Mouse (Mus musculus): ENCODE results near the gene Olfr462. TPM values are rescaled to one million over a fixed set of nuclear protein-coding genes. Genes with fewer than 3 reads are reported as not detected.

Gene Olfr462
- polyA plus RNA-seq (2015; fragmentation: Nextera tagmentation; extraction: Ambion mirVana): not detected in 2 replicates

DNA sequence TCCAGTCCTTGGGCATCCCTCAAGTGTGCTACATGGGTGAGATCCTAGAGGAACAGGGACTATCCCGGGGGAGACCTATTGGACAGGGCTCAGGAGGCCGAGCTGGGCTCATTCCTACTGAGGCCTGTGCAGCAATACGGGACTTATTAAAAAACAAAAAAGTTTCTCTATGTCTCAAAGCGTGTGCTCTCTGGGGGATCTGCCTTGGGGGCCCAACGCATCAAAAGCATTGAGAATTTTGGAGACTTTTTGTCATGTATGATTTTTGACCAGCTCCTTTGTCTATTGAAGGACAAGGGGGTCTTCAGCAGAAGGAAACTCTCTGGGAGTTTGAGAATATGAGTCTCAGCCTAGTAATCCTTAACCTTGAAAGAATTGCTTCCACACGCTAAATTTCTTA, at the start of gene Olfr462:
TSS of gene Olfr462 (minus strand) at position 101 of the 400 bp plus-strand sequence.
- ATAC-seq: no peak
- Histone ChIP-seq H3K9me3 (replicated peaks) (no peaks in the 10 kb centered on the region), H3K4me1 (no peaks in the 10 kb centered on the region), H3K27ac (no peak within 1 kb of the TSS), H3K4me3 (no peak within 1 kb of the TSS), H3K27me3 (no peaks in the 10 kb centered on the region), H3K9ac (no peak within 1 kb of the TSS), H3K36me3 (ENCODE audit: poor library complexity, severe bottlenecking) (no peaks in the 10 kb centered on the region), H3K4me2 (no peak within 1 kb of the TSS)
- 92% methylated on average over 6 of the region's 6 CpGs for WGBS

- Histone ChIP-seq H3K27ac (no peak overlapping the region), H3K4me1 (no peaks in the 10 kb centered on the region), H3K27me3 (no peaks in the 10 kb centered on the region), H3K4me3 (no peak overlapping the region), H3K36me3 (ENCODE audit: poor library complexity, severe bottlenecking) (no peaks in the 10 kb centered on the region), H3K9me3 (replicated peaks) (no peaks in the 10 kb centered on the region), H3K4me2 (no peak overlapping the region), H3K9ac (no peak overlapping the region)
- 81% methylated on average over 3 of the region's 3 CpGs for WGBS
- ATAC-seq: no peak
Measured at GRCm38 (mm10) chr11:87935467-87935866, 43.4 kb upstream of the Olfr462 start.

GRCm38 (mm10) chr11:87933731-87934130, 41.7 kb upstream of the Olfr462 start:
- Histone ChIP-seq H3K9ac (no peak overlapping the region), H3K9me3 (replicated peaks) (no peaks in the 10 kb centered on the region), H3K27ac (no peak overlapping the region), H3K36me3 (ENCODE audit: poor library complexity, severe bottlenecking) (no peaks in the 10 kb centered on the region), H3K4me1 (no peaks in the 10 kb centered on the region), H3K27me3 (no peaks in the 10 kb centered on the region), H3K4me2 (no peak overlapping the region), H3K4me3 (no peak overlapping the region)
- no peak for ATAC-seq
- WGBS: 65% methylated on average over 2 of the region's 2 CpGs

- ATAC-seq: no peak
- no peak overlapping the region for H3K9ac ChIP-seq
- 91% methylated on average over 2 of the region's 2 CpGs for WGBS
Measured at GRCm38 (mm10) chr11:87930348-87930747, 38.3 kb upstream of the Olfr462 start.

GRCm38 (mm10) chr11:87920966-87921365, 28.9 kb upstream of the Olfr462 start, which contains the start of gene Olfr464:
Olfr464 (minus strand) TSS chr11:87920967.
- Histone ChIP-seq H3K4me3 (no peak within 1 kb of the TSS), H3K4me1 (no peaks in the 10 kb centered on the region), H3K36me3 (ENCODE audit: poor library complexity, severe bottlenecking) (no peaks in the 10 kb centered on the region), H3K9ac (no peak within 1 kb of the TSS), H3K9me3 (replicated peaks) (no peaks in the 10 kb centered on the region), H3K4me2 (no peak within 1 kb of the TSS), H3K27ac (no peak within 1 kb of the TSS), H3K27me3 (no peaks in the 10 kb centered on the region; the same call in 1 of the 2 replicates)
- whole genome bisulfite sequencing: 36% methylated on average over 5 of the region's 5 CpGs
- no peak for ATAC-seq

More at GRCm38 (mm10) chr11:87930348-87930747, 38.3 kb upstream of the Olfr462 start:
- Histone ChIP-seq H3K36me3 (ENCODE audit: poor library complexity, severe bottlenecking) (no peaks in the 10 kb centered on the region), H3K4me2 (no peak overlapping the region), H3K27ac (no peak overlapping the region), H3K4me3 (no peak overlapping the region), H3K4me1 (no peaks in the 10 kb centered on the region), H3K9me3 (replicated peaks) (no peaks in the 10 kb centered on the region), H3K27me3 (no peaks in the 10 kb centered on the region)

- no peaks in the 10 kb centered on the region for H3K9me3 ChIP-seq (replicated peaks)
- no peak overlapping the region for H3K4me2 ChIP-seq
- H3K36me3 ChIP-seq (ENCODE audit: poor library complexity, severe bottlenecking): no peaks in the 10 kb centered on the region
- ATAC-seq: no peak
- H3K27me3 ChIP-seq: no peaks in the 10 kb centered on the region; the same call in 1 of the 2 replicates
- H3K27ac ChIP-seq: no peak overlapping the region
- H3K9ac ChIP-seq: no peak overlapping the region
- H3K4me3 ChIP-seq: no peak overlapping the region
- H3K4me1 ChIP-seq: no peaks in the 10 kb centered on the region
- 71% methylated on average over 2 of the region's 2 CpGs for WGBS
Measured at GRCm38 (mm10) chr11:87920301-87920700, 28.2 kb upstream of the Olfr462 start.

GRCm38 (mm10) chr11:87916005-87916404, 23.9 kb upstream of the Olfr462 start:
- 83% methylated on average over 1 of the region's 1 CpGs for WGBS
- no peaks in the 10 kb centered on the region for H3K9me3 ChIP-seq (replicated peaks)
- ATAC-seq: no peak

DNA sequence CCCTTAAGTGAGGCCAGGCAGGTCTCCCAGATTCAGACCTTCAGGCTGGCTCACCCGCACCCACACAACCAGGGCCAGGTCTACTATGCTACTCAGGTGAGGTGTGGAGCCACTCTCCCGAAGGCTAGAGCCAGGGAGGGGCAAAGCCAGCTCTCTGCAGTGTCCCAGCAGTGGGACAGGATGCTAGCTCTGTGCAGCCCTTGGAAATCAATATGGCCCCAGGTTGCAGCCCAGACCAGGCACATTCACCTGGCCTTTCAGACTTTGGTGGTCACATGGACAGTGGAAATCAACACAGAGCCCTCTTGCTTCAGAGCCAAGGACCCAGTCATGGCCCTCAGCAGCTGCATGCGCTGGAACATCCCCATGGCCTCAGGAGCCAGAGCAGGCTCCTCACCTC, 12.3 kb upstream of the Olfr462 start:
- no peak overlapping the region for H3K4me2 ChIP-seq
- H3K9me3 ChIP-seq (replicated peaks): no peaks in the 10 kb centered on the region
- H3K4me3 ChIP-seq: no peak overlapping the region
- 78% methylated on average over 3 of the region's 3 CpGs for WGBS
- no peak overlapping the region for H3K9ac ChIP-seq
- H3K27me3 ChIP-seq: no peaks in the 10 kb centered on the region
- no peaks in the 10 kb centered on the region for H3K4me1 ChIP-seq
- H3K36me3 ChIP-seq (ENCODE audit: poor library complexity, severe bottlenecking): no peaks in the 10 kb centered on the region
- no peak for ATAC-seq
- H3K27ac ChIP-seq: no peak overlapping the region

More at GRCm38 (mm10) chr11:87916005-87916404, 23.9 kb upstream of the Olfr462 start:
- no peak overlapping the region for H3K9ac ChIP-seq
- no peak overlapping the region for H3K4me3 ChIP-seq
- no peaks in the 10 kb centered on the region for H3K4me1 ChIP-seq
- no peaks in the 10 kb centered on the region for H3K36me3 ChIP-seq (ENCODE audit: poor library complexity, severe bottlenecking)
- no peak overlapping the region for H3K27ac ChIP-seq
- no peak overlapping the region for H3K4me2 ChIP-seq
- H3K27me3 ChIP-seq: no peaks in the 10 kb centered on the region; the same call in 1 of the 2 replicates

DNA sequence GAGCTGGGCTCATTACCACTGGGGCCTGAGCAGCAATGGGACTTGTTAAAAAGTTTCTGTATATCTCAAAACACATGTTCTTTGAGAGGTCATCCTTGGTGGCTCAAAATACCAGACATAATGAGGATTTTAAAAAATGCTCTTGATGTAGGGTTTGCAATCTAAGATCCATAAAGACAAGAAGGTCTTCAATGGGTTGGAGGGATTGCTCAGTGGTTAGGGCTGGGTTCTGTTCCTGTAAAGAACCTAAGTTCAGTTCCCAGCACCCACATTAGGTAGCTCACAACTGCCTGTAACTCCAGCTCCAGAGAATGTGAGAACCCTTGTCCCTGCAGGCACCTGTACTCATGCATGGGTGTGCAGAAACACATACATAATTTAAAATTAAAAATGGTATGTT, 5.2 kb upstream of the Olfr462 start, which contains the start of gene Olfr463:
TSS of gene Olfr463 (minus strand) at position 101 of the 400 bp plus-strand sequence.
- H3K9me3 ChIP-seq (replicated peaks): no peaks in the 10 kb centered on the region
- H3K9ac ChIP-seq: no peak within 1 kb of the TSS

GRCm38 (mm10) chr11:87884856-87885255, 7.2 kb downstream of the Olfr462 start:
- ATAC-seq: no peak
- 82% methylated on average over 5 of the region's 5 CpGs for WGBS
- H3K4me1 ChIP-seq: no peaks in the 10 kb centered on the region

More for the DNA sequence above, 5.2 kb upstream of the Olfr462 start, which contains the start of gene Olfr463:
- Histone ChIP-seq H3K4me1 (no peaks in the 10 kb centered on the region), H3K27ac (no peak within 1 kb of the TSS), H3K27me3 (0 out of 2 replicates have a peak, but pooled peaks cover 3% of the 10 kb centered on the region), H3K4me3 (no peak within 1 kb of the TSS), H3K4me2 (no peak within 1 kb of the TSS), H3K36me3 (ENCODE audit: poor library complexity, severe bottlenecking) (no peaks in the 10 kb centered on the region)
- no peak for ATAC-seq

DNA sequence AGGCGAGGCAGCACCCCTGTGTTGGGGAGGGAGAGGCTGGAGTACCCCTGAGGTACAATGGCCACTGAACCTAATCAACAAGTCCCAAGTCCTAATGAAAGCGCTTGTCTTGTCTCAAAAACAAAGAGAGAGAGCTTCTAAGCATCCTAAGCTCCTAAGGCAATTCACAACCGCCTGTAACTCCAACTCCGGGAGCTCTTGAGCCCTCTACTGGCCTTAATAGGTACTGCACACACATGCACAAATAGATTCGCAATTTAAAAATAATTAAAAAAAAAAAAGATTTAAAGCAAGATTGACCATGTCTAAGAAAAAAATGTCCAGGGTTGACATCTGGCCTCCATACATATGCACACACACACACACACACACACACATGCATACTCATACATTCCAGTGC, 8.6 kb downstream of the Olfr462 start:
- ATAC-seq: no peak
- Histone ChIP-seq H3K27ac (no peak overlapping the region), H3K9ac (no peak overlapping the region), H3K4me2 (no peak overlapping the region), H3K4me3 (no peak overlapping the region), H3K4me1 (no peaks in the 10 kb centered on the region), H3K27me3 (no peaks in the 10 kb centered on the region), H3K9me3 (replicated peaks) (no peaks in the 10 kb centered on the region), H3K36me3 (ENCODE audit: poor library complexity, severe bottlenecking) (no peaks in the 10 kb centered on the region)
- WGBS: 36% methylated on average over 5 of the region's 5 CpGs

More at GRCm38 (mm10) chr11:87884856-87885255, 7.2 kb downstream of the Olfr462 start:
- H3K9me3 ChIP-seq (replicated peaks): no peaks in the 10 kb centered on the region
- H3K9ac ChIP-seq: no peak overlapping the region
- H3K4me3 ChIP-seq: no peak overlapping the region
- no peak overlapping the region for H3K4me2 ChIP-seq
- no peak overlapping the region for H3K27ac ChIP-seq
- no peaks in the 10 kb centered on the region for H3K36me3 ChIP-seq (ENCODE audit: poor library complexity, severe bottlenecking)
- H3K27me3 ChIP-seq: no peaks in the 10 kb centered on the region

GRCm38 (mm10) chr11:87881714-87882113, 10.4 kb downstream of the Olfr462 start:
- Histone ChIP-seq H3K9ac (no peak overlapping the region), H3K4me3 (no peak overlapping the region), H3K27ac (no peak overlapping the region), H3K36me3 (ENCODE audit: poor library complexity, severe bottlenecking) (no peaks in the 10 kb centered on the region), H3K9me3 (replicated peaks) (no peaks in the 10 kb centered on the region), H3K4me2 (no peak overlapping the region), H3K4me1 (no peaks in the 10 kb centered on the region), H3K27me3 (no peaks in the 10 kb centered on the region)
- 80% methylated on average over 4 of the region's 4 CpGs for WGBS
- ATAC-seq: no peak

DNA sequence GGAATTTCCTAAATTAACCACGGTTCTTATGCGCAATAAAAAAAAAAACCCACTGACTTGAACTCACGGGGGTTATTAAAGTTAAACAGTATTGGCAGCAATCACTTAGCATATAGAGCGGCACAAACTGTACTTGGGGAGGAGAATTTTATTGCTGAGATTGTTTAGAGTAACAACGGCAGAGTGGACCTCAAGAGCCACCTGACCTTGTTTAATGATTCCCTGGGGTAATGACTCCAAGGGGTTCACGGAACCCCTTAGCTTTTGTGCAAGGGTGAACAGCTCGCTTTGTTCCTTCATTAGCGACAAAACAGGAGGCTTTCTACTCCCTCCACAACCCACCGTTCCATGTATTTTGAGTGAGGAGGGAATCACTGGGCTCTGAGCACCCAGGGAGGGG, 12.2 kb downstream of the Olfr462 start:
- WGBS: 72% methylated on average over 9 of the region's 9 CpGs
- ATAC-seq: no peak
- H3K27ac ChIP-seq: no peak overlapping the region
- H3K9ac ChIP-seq: no peak overlapping the region
- no peaks in the 10 kb centered on the region for H3K4me1 ChIP-seq
- no peaks in the 10 kb centered on the region for H3K27me3 ChIP-seq
- no peak overlapping the region for H3K4me2 ChIP-seq
- no peaks in the 10 kb centered on the region for H3K9me3 ChIP-seq (replicated peaks)
- H3K4me3 ChIP-seq: no peak overlapping the region
- no peaks in the 10 kb centered on the region for H3K36me3 ChIP-seq (ENCODE audit: poor library complexity, severe bottlenecking)
